Mouse (Mus musculus) lung, embryonic 14.5 days (tissue): ENCODE measurements around the gene Rheb. TPM values are rescaled to one million over a fixed set of nuclear protein-coding genes. Genes with fewer than 3 reads are reported as not detected.

Experiments used
- ATAC-seq: fragments of 200-750 bp; cut with Nextera tagmentation; 2 replicates; pipeline ENCODE4 v1.8.0; 2017; ENCODE audit warnings: mild to moderate bottlenecking, moderate TSS enrichment, moderate library complexity; ENCODE audit not compliant: insufficient read depth
- DNase-seq: peaks from one replicate; pipeline ENCODE4 v3.0.0-alpha.2; 2015
- H3K27ac ChIP-seq: fragments of 300-500 bp; sonication (generic); 2 replicates; pipeline ENCODE4 v1.5.1; 2014; ENCODE audit warnings: low read depth, mild to moderate bottlenecking, moderate library complexity
- H3K27me3 ChIP-seq: fragments of 300-500 bp; sonication (generic); 2 replicates; pipeline ENCODE4 v1.6.1; 2014; ENCODE audit warnings: low read length, control low read depth; ENCODE audit not compliant: insufficient read depth
- H3K36me3 ChIP-seq: fragments of 300-500 bp; sonication (generic); 2 replicates; pipeline ENCODE4 v1.6.1; 2014; ENCODE audit warnings: control low read depth; ENCODE audit not compliant: insufficient read depth
- H3K4me1 ChIP-seq: fragments of 300-500 bp; sonication (generic); 2 replicates; pipeline ENCODE4 v1.6.1; 2014; ENCODE audit warnings: antibody characterized with exemption, control low read depth; ENCODE audit not compliant: insufficient read depth
- H3K4me2 ChIP-seq: fragments of 300-500 bp; sonication (generic); 2 replicates; pipeline ENCODE4 v1.6.1; 2014; ENCODE audit warnings: mild to moderate bottlenecking
- H3K4me3 ChIP-seq: fragments of 300-500 bp; sonication (generic); 2 replicates; pipeline ENCODE4 v1.5.1; 2014; ENCODE audit warnings: low read depth, low read length
- H3K9ac ChIP-seq: fragments of 300-500 bp; sonication (generic); 2 replicates; pipeline ENCODE4 v1.6.1; 2014
- H3K9me3 ChIP-seq: fragments of 300-500 bp; sonication (generic); 2 replicates; pipeline ENCODE4 v1.6.1; 2016; ENCODE audit warnings: low read depth, low read length, control low read depth
- CTCF ChIP-seq: IDR thresholded peaks from 2 replicates; pipeline ENCODE4 v1.5.1; 2016; ENCODE audit warnings: antibody characterized with exemption, low read depth
- WGBS: fragments of 180-500 bp; shearing (Covaris S2); extraction: QIAGEN DNeasy Blood & Tissue Kit; methylation state at CpG from one replicate; pipeline ENCODE4 v1.1.7; 2014; 5-methylcytosine and 5-hydroxymethylcytosine counted together
- polyA plus RNA-seq: library from polyadenylated mRNA; unstranded; fragments of >200 nt; fragmentation: Nextera tagmentation; extraction: Ambion mirVana; gene quantifications from 2 replicates; pipeline ENCODE4 v1.2.1, GENCODE M21; 2014

Gene Rheb
- polyA plus RNA-seq, 1 experiment from 2014 or later, result 198 TPM

GRCm38 (mm10) chr5:24843103-24843475 lies 665 bp upstream of the Rheb start:
- Histone ChIP-seq H3K36me3 (no peaks in the 10 kb centered on the region), H3K4me2 (peak overlapping the region; percentile 76), H3K4me1 (peaks cover 6% of the 10 kb centered on the region), H3K4me3 (peak overlapping the region; percentile 97), H3K9me3 (no peaks in the 10 kb centered on the region), H3K27ac (peak overlapping the region; percentile 100), H3K27me3 (no peaks in the 10 kb centered on the region), H3K9ac (peak overlapping the region; percentile 48)
- TF ChIP-seq CTCF, result no peak
- WGBS, result under 1% methylated on average over 21 of the region's 21 CpGs
- ATAC-seq (peak; percentile 35), DNase-seq (peak; percentile 60)

- DNase-seq, result peak; percentile 63
- H3K9ac ChIP-seq, result peak overlapping the region; percentile 97
Measured at GRCm38 (mm10) chr5:24841662-24842273, 656 bp downstream of the Rheb start.

GRCm38 (mm10) chr5:24840975-24841431 lies 1.4 kb downstream of the Rheb start:
- peak overlapping the region; percentile 100 for H3K27ac ChIP-seq
- DNase-seq (peak; percentile 6), ATAC-seq (no peak)
- H3K4me2 ChIP-seq, result peak overlapping the region; percentile 95
- TF ChIP-seq CTCF, result no peak
- peak overlapping the region; percentile 97 for H3K9ac ChIP-seq
- no peaks in the 10 kb centered on the region for H3K9me3 ChIP-seq
- peak overlapping the region; percentile 97 for H3K4me3 ChIP-seq
- no peaks in the 10 kb centered on the region for H3K36me3 ChIP-seq
- H3K27me3 ChIP-seq, result no peaks in the 10 kb centered on the region
- 8% methylated on average over 11 of the region's 11 CpGs for WGBS
- peaks cover 6% of the 10 kb centered on the region for H3K4me1 ChIP-seq

More at GRCm38 (mm10) chr5:24841662-24842273, 656 bp downstream of the Rheb start:
- no peak; the same call in 1 of the 2 replicates for ATAC-seq
- no peaks in the 10 kb centered on the region for H3K36me3 ChIP-seq
- no peaks in the 10 kb centered on the region for H3K27me3 ChIP-seq
- H3K4me1 ChIP-seq, result peaks cover 6% of the 10 kb centered on the region
- under 1% methylated on average over 50 of the region's 50 CpGs for WGBS
- peak overlapping the region; percentile 100 for H3K27ac ChIP-seq
- H3K4me3 ChIP-seq, result peak overlapping the region; percentile 97
- no peaks in the 10 kb centered on the region for H3K9me3 ChIP-seq
- TF ChIP-seq CTCF, result no peak
- peak overlapping the region; percentile 95 for H3K4me2 ChIP-seq

GRCm38 (mm10) chr5:24834491-24834890 lies 7.9 kb downstream of the Rheb start:
- no peak for TF ChIP-seq CTCF
- H3K27me3 ChIP-seq, result no peaks in the 10 kb centered on the region
- H3K27ac ChIP-seq, result peak overlapping the region; percentile 13; the same call in 1 of the 2 replicates

GRCm38 (mm10) chr5:24831912-24832311 lies 10.5 kb downstream of the Rheb start:
- no peak overlapping the region for H3K9ac ChIP-seq
- no peak overlapping the region for H3K27ac ChIP-seq
- no peaks in the 10 kb centered on the region for H3K9me3 ChIP-seq
- 77% methylated on average over 3 of the region's 3 CpGs for WGBS
- no peaks in the 10 kb centered on the region for H3K36me3 ChIP-seq
- no peak overlapping the region for H3K4me2 ChIP-seq
- H3K4me3 ChIP-seq, result no peak overlapping the region
- no peak for ATAC-seq
- no peak for TF ChIP-seq CTCF
- H3K4me1 ChIP-seq, result no peaks in the 10 kb centered on the region
- H3K27me3 ChIP-seq, result no peaks in the 10 kb centered on the region
- DNase-seq, result no peak

More at GRCm38 (mm10) chr5:24834491-24834890, 7.9 kb downstream of the Rheb start:
- DNase-seq (no peak), ATAC-seq (no peak)
- H3K9me3 ChIP-seq, result no peaks in the 10 kb centered on the region
- no peaks in the 10 kb centered on the region for H3K36me3 ChIP-seq
- H3K4me3 ChIP-seq, result no peak overlapping the region
- no peak overlapping the region for H3K4me2 ChIP-seq
- H3K9ac ChIP-seq, result no peak overlapping the region
- no peaks in the 10 kb centered on the region for H3K4me1 ChIP-seq
- WGBS, result 47% methylated on average over 5 of the region's 5 CpGs

- WGBS, result 87% methylated on average over 3 of the region's 3 CpGs
- H3K4me3 ChIP-seq, result no peak overlapping the region
- H3K27me3 ChIP-seq, result no peaks in the 10 kb centered on the region
- DNase-seq, result no peak
- no peak overlapping the region for H3K4me2 ChIP-seq
- H3K4me1 ChIP-seq, result peaks cover 9% of the 10 kb centered on the region; the same call in 1 of the 2 replicates
- no peaks in the 10 kb centered on the region for H3K36me3 ChIP-seq
- no peaks in the 10 kb centered on the region for H3K9me3 ChIP-seq
- H3K27ac ChIP-seq, result no peak overlapping the region
- no peak overlapping the region for H3K9ac ChIP-seq
- TF ChIP-seq CTCF, result no peak
- no peak for ATAC-seq
Measured at GRCm38 (mm10) chr5:24828446-24828845, 14.0 kb downstream of the Rheb start.

GRCm38 (mm10) chr5:24827173-24827572 lies 15.3 kb downstream of the Rheb start:
- Histone ChIP-seq H3K4me1 (peaks cover 9% of the 10 kb centered on the region; the same call in 1 of the 2 replicates), H3K9me3 (no peaks in the 10 kb centered on the region), H3K9ac (no peak overlapping the region), H3K27me3 (no peaks in the 10 kb centered on the region), H3K4me3 (no peak overlapping the region), H3K36me3 (no peaks in the 10 kb centered on the region), H3K4me2 (no peak overlapping the region), H3K27ac (no peak overlapping the region)
- no peak for ATAC-seq
- no peak for TF ChIP-seq CTCF
- no peak for DNase-seq
- WGBS, result 75% methylated on average over 2 of the region's 2 CpGs
